Mouse (Mus musculus) lung, embryonic 15.5 days (tissue): ENCODE data around the gene Tcf7l1. TPM values are rescaled to one million over a fixed set of nuclear protein-coding genes. Genes with fewer than 3 reads are reported as not detected.

ENCODE experiments used
- ATAC-seq: fragments of 200-750 bp; cut with Nextera tagmentation; 2 replicates; pipeline ENCODE4 v1.8.0; 2017; ENCODE audit warnings: moderate number of reproducible peaks, borderline replicate concordance; ENCODE audit not compliant: low FRiP score, low TSS enrichment; ENCODE audit errors: extremely low read depth
- H3K27ac ChIP-seq: fragments of 300-500 bp; sonication (generic); 2 replicates; pipeline ENCODE4 v1.5.1; 2015; ENCODE audit warnings: moderate library complexity, mild to moderate bottlenecking, inconsistent platforms
- H3K27me3 ChIP-seq: fragments of 300-500 bp; sonication (generic); 2 replicates; pipeline ENCODE4 v1.6.1; 2015; ENCODE audit warnings: inconsistent platforms
- H3K36me3 ChIP-seq: fragments of 300-500 bp; sonication (generic); 2 replicates; pipeline ENCODE4 v1.6.1; 2015; ENCODE audit warnings: inconsistent platforms
- H3K4me1 ChIP-seq: fragments of 300-500 bp; sonication (generic); 2 replicates; pipeline ENCODE4 v1.6.1; 2015; ENCODE audit warnings: inconsistent platforms
- H3K4me2 ChIP-seq: fragments of 300-500 bp; sonication (generic); 2 replicates; pipeline ENCODE4 v1.6.1; 2015; ENCODE audit warnings: inconsistent platforms, mild to moderate bottlenecking, moderate library complexity
- H3K4me3 ChIP-seq: fragments of 300-500 bp; sonication (generic); 2 replicates; pipeline ENCODE4 v1.5.1; 2015; ENCODE audit warnings: mild to moderate bottlenecking, inconsistent platforms
- H3K9ac ChIP-seq: fragments of 300-500 bp; sonication (generic); 2 replicates; pipeline ENCODE4 v1.6.1; 2015; ENCODE audit warnings: inconsistent platforms
- H3K9me3 ChIP-seq: fragments of 300-500 bp; sonication (generic); 2 replicates; pipeline ENCODE4 v1.6.1; 2016; ENCODE audit warnings: inconsistent platforms
- WGBS: fragments of 180-500 bp; shearing (Covaris S2); methylation state at CpG from one replicate; pipeline ENCODE4 v1.1.7; 2015; 5-methylcytosine and 5-hydroxymethylcytosine counted together
- polyA plus RNA-seq: library from polyadenylated mRNA; unstranded; fragments of >200 nt; fragmentation: Nextera tagmentation; extraction: Ambion mirVana; gene quantifications from 2 replicates; pipeline ENCODE4 v1.2.1, GENCODE M21; 2015

Gene Tcf7l1
- polyA plus RNA-seq, 1 experiment from 2014 or later: 33.8 TPM

- no peak overlapping the region for H3K4me3 ChIP-seq
- no peaks in the 10 kb centered on the region for H3K9me3 ChIP-seq
- no peak overlapping the region for H3K9ac ChIP-seq
- H3K36me3 ChIP-seq: peaks cover 67% of the 10 kb centered on the region
- H3K27ac ChIP-seq: no peak overlapping the region
- H3K27me3 ChIP-seq: no peaks in the 10 kb centered on the region
- H3K4me2 ChIP-seq: no peak overlapping the region
- no peak for ATAC-seq
- 52% methylated on average over 4 of the region's 4 CpGs for WGBS
- peaks cover 15% of the 10 kb centered on the region for H3K4me1 ChIP-seq
Measured at GRCm38 (mm10) chr6:72610261-72610660, 178.8 kb downstream of the Tcf7l1 start.

- Histone ChIP-seq H3K36me3 (peaks cover 69% of the 10 kb centered on the region), H3K27ac (no peak overlapping the region), H3K9me3 (no peaks in the 10 kb centered on the region), H3K4me3 (no peak overlapping the region), H3K27me3 (no peaks in the 10 kb centered on the region), H3K4me2 (no peak overlapping the region), H3K4me1 (no peaks in the 10 kb centered on the region), H3K9ac (no peak overlapping the region)
- ATAC-seq: no peak
- 84% methylated on average over 4 of the region's 4 CpGs for WGBS
Measured at GRCm38 (mm10) chr6:72608662-72609184, 180.3 kb downstream of the Tcf7l1 start.

- ATAC-seq: no peak
- Histone ChIP-seq H3K27me3 (no peaks in the 10 kb centered on the region), H3K4me1 (no peaks in the 10 kb centered on the region), H3K4me2 (no peak overlapping the region), H3K27ac (no peak overlapping the region), H3K36me3 (peaks cover 60% of the 10 kb centered on the region), H3K9ac (no peak overlapping the region), H3K4me3 (no peak overlapping the region), H3K9me3 (no peaks in the 10 kb centered on the region)
- 82% methylated on average over 5 of the region's 5 CpGs for WGBS
Measured at GRCm38 (mm10) chr6:72607676-72608075, 181.4 kb downstream of the Tcf7l1 start.

GRCm38 (mm10) chr6:72607060-72607459, 182.0 kb downstream of the Tcf7l1 start:
- Histone ChIP-seq H3K4me3 (no peak overlapping the region), H3K36me3 (peaks cover 60% of the 10 kb centered on the region), H3K4me1 (no peaks in the 10 kb centered on the region), H3K9me3 (no peaks in the 10 kb centered on the region), H3K4me2 (no peak overlapping the region), H3K9ac (no peak overlapping the region), H3K27me3 (no peaks in the 10 kb centered on the region), H3K27ac (no peak overlapping the region)
- no peak for ATAC-seq
- WGBS: 82% methylated on average over 4 of the region's 4 CpGs

- H3K4me2 ChIP-seq: no peak overlapping the region
- no peak overlapping the region for H3K27ac ChIP-seq
- WGBS: 71% methylated on average over 2 of the region's 2 CpGs
- H3K9ac ChIP-seq: no peak overlapping the region
- ATAC-seq: no peak
- H3K27me3 ChIP-seq: no peaks in the 10 kb centered on the region
- H3K4me3 ChIP-seq: no peak overlapping the region
- no peaks in the 10 kb centered on the region for H3K9me3 ChIP-seq
- H3K4me1 ChIP-seq: peaks cover 5% of the 10 kb centered on the region; the same call in 1 of the 2 replicates
- peaks cover 32% of the 10 kb centered on the region for H3K36me3 ChIP-seq
Measured at GRCm38 (mm10) chr6:72604066-72604465, 185.0 kb downstream of the Tcf7l1 start.

- Histone ChIP-seq H3K36me3 (peaks cover 19% of the 10 kb centered on the region), H3K9ac (no peak overlapping the region), H3K9me3 (no peaks in the 10 kb centered on the region), H3K4me2 (no peak overlapping the region), H3K27me3 (no peaks in the 10 kb centered on the region), H3K4me1 (peaks cover 18% of the 10 kb centered on the region), H3K27ac (no peak overlapping the region), H3K4me3 (no peak overlapping the region)
- ATAC-seq: no peak
- WGBS: 46% methylated on average over 1 of the region's 1 CpGs
Measured at GRCm38 (mm10) chr6:72601732-72602131, 187.3 kb downstream of the Tcf7l1 start.

- H3K4me2 ChIP-seq: no peak overlapping the region
- WGBS: 81% methylated on average over 12 of the region's 12 CpGs
- peaks cover 9% of the 10 kb centered on the region for H3K36me3 ChIP-seq
- no peak overlapping the region for H3K27ac ChIP-seq
- H3K9me3 ChIP-seq: no peaks in the 10 kb centered on the region
- H3K9ac ChIP-seq: no peak overlapping the region
- ATAC-seq: no peak
- H3K4me3 ChIP-seq: no peak overlapping the region
- no peaks in the 10 kb centered on the region for H3K27me3 ChIP-seq
- H3K4me1 ChIP-seq: peaks cover 24% of the 10 kb centered on the region
Measured at GRCm38 (mm10) chr6:72600771-72601170, 188.3 kb downstream of the Tcf7l1 start.

- no peaks in the 10 kb centered on the region for H3K27me3 ChIP-seq
- H3K36me3 ChIP-seq: peaks cover 4% of the 10 kb centered on the region; the same call in 1 of the 2 replicates
- no peak overlapping the region for H3K9ac ChIP-seq
- ATAC-seq: no peak
- no peak overlapping the region for H3K4me3 ChIP-seq
- H3K4me2 ChIP-seq: no peak overlapping the region
- H3K9me3 ChIP-seq: no peaks in the 10 kb centered on the region
- WGBS: 79% methylated on average over 6 of the region's 6 CpGs
- peaks cover 24% of the 10 kb centered on the region for H3K4me1 ChIP-seq
- no peak overlapping the region for H3K27ac ChIP-seq
Measured at GRCm38 (mm10) chr6:72600216-72600615, 188.8 kb downstream of the Tcf7l1 start.

GRCm38 (mm10) chr6:72598791-72599557, 190.1 kb downstream of the Tcf7l1 start:
- peak; percentile 39 for ATAC-seq
- Histone ChIP-seq H3K36me3 (0 out of 2 replicates have a peak, but pooled peaks cover under 1% of the 10 kb centered on the region), H3K9me3 (no peaks in the 10 kb centered on the region), H3K27me3 (no peaks in the 10 kb centered on the region), H3K4me1 (peaks cover 24% of the 10 kb centered on the region), H3K27ac (peak overlapping the region; percentile 81), H3K4me2 (peak overlapping the region; percentile 72), H3K9ac (peak overlapping the region; percentile 51), H3K4me3 (peak overlapping the region; percentile 67)
- 33% methylated on average over 12 of the region's 12 CpGs for WGBS

GRCm38 (mm10) chr6:72597956-72598753, 190.9 kb downstream of the Tcf7l1 start, which contains the start of the genes Elmod3 and Retsat:
Gene Elmod3, minus strand, starts transcription at chr6:72598413.
Gene Retsat, plus strand, starts transcription at chr6:72598475.
- Histone ChIP-seq H3K4me1 (peaks cover 24% of the 10 kb centered on the region), H3K4me2 (peak within 1 kb of the TSS; percentile 72), H3K9me3 (no peaks in the 10 kb centered on the region), H3K27me3 (no peaks in the 10 kb centered on the region), H3K27ac (peak within 1 kb of the TSS; percentile 81), H3K4me3 (peak within 1 kb of the TSS; percentile 67), H3K36me3 (no peaks in the 10 kb centered on the region), H3K9ac (peak within 1 kb of the TSS; percentile 71)
- ATAC-seq: peak; percentile 89
- WGBS: under 1% methylated on average over 38 of the region's 38 CpGs

GRCm38 (mm10) chr6:72597083-72597874, 191.8 kb downstream of the Tcf7l1 start:
- WGBS: 23% methylated on average over 13 of the region's 13 CpGs
- H3K27me3 ChIP-seq: no peaks in the 10 kb centered on the region
- peak overlapping the region; percentile 72 for H3K4me2 ChIP-seq
- peak overlapping the region; percentile 71 for H3K9ac ChIP-seq
- no peaks in the 10 kb centered on the region for H3K9me3 ChIP-seq
- peak overlapping the region; percentile 67 for H3K4me3 ChIP-seq
- H3K4me1 ChIP-seq: peaks cover 24% of the 10 kb centered on the region
- ATAC-seq: no peak
- H3K36me3 ChIP-seq: no peaks in the 10 kb centered on the region
- H3K27ac ChIP-seq: peak overlapping the region; percentile 68
